Mouse (Mus musculus): ENCODE data around the gene Edc3. TPM values are rescaled to one million over a fixed set of nuclear protein-coding genes. Genes with fewer than 3 reads are reported as not detected.

Gene Edc3
- polyA plus RNA-seq, 1 experiment from 2014 or later: 35.8 TPM

- no peak overlapping the region for H3K27ac ChIP-seq
- no peaks in the 10 kb centered on the region for H3K9me3 ChIP-seq
- no peak overlapping the region for H3K9ac ChIP-seq
- H3K36me3 ChIP-seq: no peaks in the 10 kb centered on the region
- H3K4me1 ChIP-seq: no peaks in the 10 kb centered on the region
- no peak for ATAC-seq (ENCODE audit: borderline replicate concordance, extremely low read depth, low FRiP score, low TSS enrichment)
- no peaks in the 10 kb centered on the region for H3K27me3 ChIP-seq
- H3K4me3 ChIP-seq: no peak overlapping the region
- no peak overlapping the region for H3K4me2 ChIP-seq
- WGBS: 76% methylated on average over 5 of the region's 5 CpGs
Observed at GRCm38 (mm10) chr9:57671500-57671899, 36.8 kb upstream of the Edc3 start.

GRCm38 (mm10) chr9:57681411-57681810 is 26.9 kb upstream of the Edc3 start:
- H3K4me3 ChIP-seq: no peak overlapping the region
- H3K4me1 ChIP-seq: no peaks in the 10 kb centered on the region
- no peak overlapping the region for H3K4me2 ChIP-seq
- WGBS: 74% methylated on average over 10 of the region's 10 CpGs
- no peak overlapping the region for H3K9ac ChIP-seq
- no peaks in the 10 kb centered on the region for H3K36me3 ChIP-seq
- no peak for ATAC-seq (ENCODE audit: borderline replicate concordance, extremely low read depth, low FRiP score, low TSS enrichment)
- H3K27me3 ChIP-seq: no peaks in the 10 kb centered on the region
- H3K27ac ChIP-seq: no peak overlapping the region
- H3K9me3 ChIP-seq: no peaks in the 10 kb centered on the region

DNA sequence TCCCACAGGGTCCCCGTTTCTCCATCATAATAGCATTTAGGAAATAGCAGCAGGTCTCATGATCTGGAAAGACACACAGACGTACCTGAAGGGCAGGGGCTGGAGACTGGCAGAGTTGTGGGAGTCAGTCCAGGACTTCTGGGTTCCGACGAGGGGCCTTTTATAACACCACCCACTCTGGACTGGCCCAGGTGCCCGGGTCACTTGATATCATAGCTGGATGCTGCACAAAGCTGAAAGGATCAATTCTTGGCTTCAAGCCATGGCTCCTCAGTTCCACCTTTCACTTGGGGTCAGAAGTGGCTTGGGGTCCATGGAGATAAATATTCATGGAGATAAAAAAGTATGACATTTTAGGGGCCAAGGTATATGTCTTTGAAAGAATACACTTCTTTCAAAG is 24.8 kb upstream of the Edc3 start, which contains the start of gene Cyp1a2:
Cyp1a2 (minus strand) TSS at position 184 of the 400 bp plus-strand sequence.
- H3K27ac ChIP-seq: no peak within 1 kb of the TSS
- no peaks in the 10 kb centered on the region for H3K4me1 ChIP-seq
- no peaks in the 10 kb centered on the region for H3K36me3 ChIP-seq
- no peak for ATAC-seq (ENCODE audit: borderline replicate concordance, extremely low read depth, low FRiP score, low TSS enrichment)
- H3K9ac ChIP-seq: no peak within 1 kb of the TSS
- no peak within 1 kb of the TSS for H3K4me2 ChIP-seq
- no peaks in the 10 kb centered on the region for H3K9me3 ChIP-seq
- H3K4me3 ChIP-seq: no peak within 1 kb of the TSS
- 67% methylated on average over 5 of the region's 5 CpGs for WGBS
- no peaks in the 10 kb centered on the region for H3K27me3 ChIP-seq

DNA sequence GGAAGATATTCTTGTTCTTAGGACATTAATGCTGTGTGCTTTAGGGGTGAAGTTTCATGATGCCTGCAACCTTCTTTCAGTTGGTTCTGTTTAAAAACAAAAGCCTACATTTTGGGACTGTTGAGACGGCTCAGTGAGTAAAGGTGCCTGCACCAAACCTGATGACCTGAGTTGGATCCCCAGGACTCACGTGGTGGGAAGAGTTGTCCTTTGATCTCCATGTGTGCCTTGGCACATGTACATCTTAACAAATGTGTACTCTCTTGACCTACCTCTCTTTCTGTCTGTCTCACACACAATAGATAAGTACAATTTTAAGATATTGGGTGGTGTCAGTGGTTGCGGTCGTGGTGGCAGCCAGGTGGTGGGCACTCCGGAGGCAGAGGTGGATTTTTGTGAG is 22.3 kb upstream of the Edc3 start:
- Histone ChIP-seq H3K36me3 (no peaks in the 10 kb centered on the region), H3K27me3 (no peaks in the 10 kb centered on the region), H3K9me3 (no peaks in the 10 kb centered on the region), H3K4me1 (no peaks in the 10 kb centered on the region), H3K9ac (no peak overlapping the region), H3K4me3 (no peak overlapping the region), H3K4me2 (no peak overlapping the region), H3K27ac (no peak overlapping the region)
- no peak for ATAC-seq (ENCODE audit: borderline replicate concordance, extremely low read depth, low FRiP score, low TSS enrichment)
- WGBS: 80% methylated on average over 5 of the region's 5 CpGs

GRCm38 (mm10) chr9:57687751-57688150 is 20.6 kb upstream of the Edc3 start, which contains the start of gene Cyp1a1:
TSS of gene Cyp1a1 (plus strand) at chr9:57687928.
- Histone ChIP-seq H3K4me3 (no peak within 1 kb of the TSS), H3K9ac (no peak within 1 kb of the TSS), H3K27ac (no peak within 1 kb of the TSS), H3K9me3 (no peaks in the 10 kb centered on the region), H3K4me1 (no peaks in the 10 kb centered on the region), H3K4me2 (no peak within 1 kb of the TSS), H3K27me3 (no peaks in the 10 kb centered on the region), H3K36me3 (no peaks in the 10 kb centered on the region)
- no peak for ATAC-seq (ENCODE audit: borderline replicate concordance, extremely low read depth, low FRiP score, low TSS enrichment)
- 85% methylated on average over 2 of the region's 2 CpGs for WGBS

DNA sequence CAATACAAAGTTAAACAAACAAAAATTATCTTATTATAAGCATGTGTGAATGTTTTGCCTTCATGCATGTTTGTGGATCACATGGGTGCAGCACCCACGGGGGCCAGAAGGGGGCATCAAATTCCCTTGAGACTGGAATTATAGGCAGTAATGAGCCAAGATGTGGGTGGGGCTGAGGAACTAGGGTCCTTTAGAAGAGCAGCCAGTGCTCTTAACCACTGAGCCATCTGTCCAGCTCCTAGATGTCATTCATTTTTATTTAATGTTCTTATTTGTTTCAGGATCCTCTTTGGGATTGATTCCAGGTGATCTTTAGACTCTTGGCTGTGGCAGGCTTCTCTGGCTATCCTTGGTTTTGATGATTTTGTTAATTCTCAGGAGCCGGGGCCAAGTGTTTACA is 20.2 kb upstream of the Edc3 start:
- no peak overlapping the region for H3K4me2 ChIP-seq
- WGBS: 29% methylated on average over 2 of the region's 2 CpGs
- no peaks in the 10 kb centered on the region for H3K36me3 ChIP-seq
- H3K9me3 ChIP-seq: no peaks in the 10 kb centered on the region
- H3K27ac ChIP-seq: no peak overlapping the region
- H3K27me3 ChIP-seq: no peaks in the 10 kb centered on the region
- H3K4me3 ChIP-seq: no peak overlapping the region
- no peaks in the 10 kb centered on the region for H3K4me1 ChIP-seq
- ATAC-seq (ENCODE audit: borderline replicate concordance, extremely low read depth, low FRiP score, low TSS enrichment): no peak
- H3K9ac ChIP-seq: no peak overlapping the region

- Histone ChIP-seq H3K9me3 (no peaks in the 10 kb centered on the region), H3K4me1 (no peaks in the 10 kb centered on the region), H3K36me3 (no peaks in the 10 kb centered on the region), H3K9ac (no peak overlapping the region), H3K4me3 (no peak overlapping the region), H3K27ac (no peak overlapping the region), H3K27me3 (no peaks in the 10 kb centered on the region), H3K4me2 (no peak overlapping the region)
- 24% methylated on average over 2 of the region's 2 CpGs for WGBS
- no peak for ATAC-seq (ENCODE audit: borderline replicate concordance, extremely low read depth, low FRiP score, low TSS enrichment)
Observed at GRCm38 (mm10) chr9:57688606-57689005, 19.7 kb upstream of the Edc3 start.

- Histone ChIP-seq H3K4me2 (no peak overlapping the region), H3K9me3 (no peaks in the 10 kb centered on the region), H3K36me3 (no peaks in the 10 kb centered on the region), H3K27ac (no peak overlapping the region), H3K9ac (no peak overlapping the region), H3K4me3 (no peak overlapping the region), H3K27me3 (peaks cover 39% of the 10 kb centered on the region), H3K4me1 (peaks cover 15% of the 10 kb centered on the region)
- WGBS: 76% methylated on average over 2 of the region's 2 CpGs
- ATAC-seq (ENCODE audit: borderline replicate concordance, extremely low read depth, low FRiP score, low TSS enrichment): no peak
Observed at GRCm38 (mm10) chr9:57694108-57694507, 14.2 kb upstream of the Edc3 start.

DNA sequence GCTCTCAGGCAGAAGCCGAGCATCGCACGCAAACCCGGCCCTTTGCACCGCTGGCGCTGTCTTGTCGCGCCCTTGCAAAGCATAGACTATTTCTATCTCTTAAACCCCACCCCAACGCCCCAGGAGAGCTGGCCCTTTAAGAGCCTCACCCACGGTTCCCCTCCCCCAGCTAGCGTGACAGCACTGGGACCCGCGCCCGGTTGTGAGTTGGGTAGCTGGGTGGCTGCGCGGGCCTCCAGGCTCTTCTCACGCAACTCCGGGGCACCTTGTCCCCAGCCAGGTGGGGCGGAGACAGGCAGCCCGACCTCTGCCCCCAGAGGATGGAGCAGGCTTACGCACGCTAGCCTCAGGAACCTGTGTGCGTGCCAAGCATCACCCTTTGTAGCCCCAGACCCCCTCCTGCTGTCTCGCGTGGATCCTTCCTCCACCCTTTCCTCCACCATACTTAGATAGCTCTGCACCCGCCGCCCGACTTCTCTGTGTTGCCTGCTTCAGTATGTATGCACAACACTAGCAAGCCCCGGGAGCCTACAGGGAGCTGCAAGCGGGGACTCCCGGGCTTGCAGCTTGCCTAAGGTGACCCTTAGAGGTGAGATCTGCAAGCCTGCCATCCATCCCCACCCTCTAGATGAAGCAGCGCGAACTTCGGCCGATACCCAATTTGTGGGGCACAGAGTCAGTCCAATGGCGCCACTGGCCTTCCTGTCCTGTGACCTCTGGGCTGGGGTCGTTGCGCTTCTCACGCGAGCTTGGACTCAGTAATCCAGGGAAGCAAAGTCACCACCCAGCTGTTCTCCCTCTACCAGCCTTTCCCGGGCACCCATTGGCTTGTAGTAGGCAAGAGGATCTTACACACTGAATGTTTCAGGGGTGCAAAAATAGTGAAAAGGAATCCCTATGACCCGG is 11.7 kb upstream of the Edc3 start:
- Histone ChIP-seq H3K9me3 (no peaks in the 10 kb centered on the region), H3K4me1 (peaks cover 15% of the 10 kb centered on the region), H3K4me2 (peak overlapping the region; percentile 72), H3K4me3 (peak overlapping the region; percentile 35), H3K27me3 (peaks cover 39% of the 10 kb centered on the region), H3K9ac (peak overlapping the region; percentile 16; the same call in 1 of the 2 replicates), H3K27ac (no peak overlapping the region), H3K36me3 (no peaks in the 10 kb centered on the region)
- 1% methylated on average over 42 of the region's 42 CpGs for WGBS
- no peak for ATAC-seq (ENCODE audit: borderline replicate concordance, extremely low read depth, low FRiP score, low TSS enrichment)

- H3K36me3 ChIP-seq: no peaks in the 10 kb centered on the region
- ATAC-seq (ENCODE audit: borderline replicate concordance, extremely low read depth, low FRiP score, low TSS enrichment): peak; percentile 16; the same call in 1 of the 2 replicates
- H3K9me3 ChIP-seq: no peaks in the 10 kb centered on the region
- peaks cover 39% of the 10 kb centered on the region for H3K27me3 ChIP-seq
- 10% methylated on average over 4 of the region's 4 CpGs for WGBS
- no peak overlapping the region for H3K4me3 ChIP-seq
- peaks cover 15% of the 10 kb centered on the region for H3K4me1 ChIP-seq
- H3K9ac ChIP-seq: no peak overlapping the region
- no peak overlapping the region for H3K27ac ChIP-seq
- H3K4me2 ChIP-seq: no peak overlapping the region
Observed at GRCm38 (mm10) chr9:57697380-57697779, 11.0 kb upstream of the Edc3 start.

- Histone ChIP-seq H3K4me1 (peaks cover 15% of the 10 kb centered on the region), H3K9ac (no peak overlapping the region), H3K9me3 (no peaks in the 10 kb centered on the region), H3K36me3 (no peaks in the 10 kb centered on the region), H3K27ac (no peak overlapping the region), H3K4me3 (no peak overlapping the region), H3K27me3 (peaks cover 39% of the 10 kb centered on the region), H3K4me2 (no peak overlapping the region)
- WGBS: 70% methylated on average over 1 of the region's 1 CpGs
- no peak for ATAC-seq (ENCODE audit: borderline replicate concordance, extremely low read depth, low FRiP score, low TSS enrichment)
Observed at GRCm38 (mm10) chr9:57698466-57699150, 9.7 kb upstream of the Edc3 start.

- WGBS: 80% methylated on average over 3 of the region's 3 CpGs
- ATAC-seq (ENCODE audit: borderline replicate concordance, extremely low read depth, low FRiP score, low TSS enrichment): no peak
- peaks cover 12% of the 10 kb centered on the region for H3K4me1 ChIP-seq
Observed at GRCm38 (mm10) chr9:57706496-57706895, 1.8 kb upstream of the Edc3 start.

More at GRCm38 (mm10) chr9:57706496-57706895, 1.8 kb upstream of the Edc3 start:
- H3K9me3 ChIP-seq: no peaks in the 10 kb centered on the region
- no peaks in the 10 kb centered on the region for H3K36me3 ChIP-seq
- H3K27me3 ChIP-seq: no peaks in the 10 kb centered on the region
- no peak overlapping the region for H3K27ac ChIP-seq
- H3K4me3 ChIP-seq: no peak overlapping the region
- H3K9ac ChIP-seq: no peak overlapping the region
- no peak overlapping the region for H3K4me2 ChIP-seq

Data from lung, embryonic 15.5 days (tissue).